Mouse (Mus musculus): ENCODE measurements at regions not wholly inside any gene's neighbourhood (a gene's known extent, or its start where the extent isn't known, plus 50 kb on each side); places are given as distances from the start of the nearest gene placed in this dataset.

- TF ChIP-seq CTCF (IDR thresholded peaks at IDR 0.05; ENCODE audit: low read depth, low read length): no peak
- TF ChIP-seq POLR2A (IDR thresholded peaks at IDR 0.05; ENCODE audit: borderline replicate concordance, low read depth, low read length): no peak
Measured at GRCm38 (mm10) chr14:72835158-72835557, 125.4 kb upstream of the Fndc3a start.

All from bone marrow macrophage, adult 2 months (primary cell).